ENCODE assay signal across 11 mouse cellular contexts in the genomic region with DNA sequence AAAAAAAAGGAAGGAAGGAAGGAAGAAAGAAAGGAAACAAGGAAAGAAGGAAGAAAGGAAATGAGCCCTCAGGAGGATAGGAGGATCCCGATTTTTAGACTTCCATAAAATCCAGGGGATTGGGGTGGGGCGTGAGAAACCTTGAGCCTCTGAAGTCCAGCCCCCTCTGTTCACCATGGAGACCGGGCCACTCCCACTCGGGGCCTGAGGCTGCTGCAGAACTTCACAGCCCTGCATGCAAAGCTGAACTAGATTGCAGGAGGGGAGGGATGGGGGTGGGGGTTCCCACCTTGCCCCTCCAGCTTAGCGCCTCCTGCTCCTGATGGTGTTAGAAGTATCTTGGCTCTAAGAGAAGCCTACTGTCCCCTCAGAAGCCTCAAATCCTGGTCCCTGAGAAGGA. TPM values are rescaled to one million over a fixed set of nuclear protein-coding genes. Genes with fewer than 3 reads are reported as not detected.
A peak's percentile ranks its signal among the peaks of the same experiment; 100 is the strongest.
DNase-seq lines count a peak whose midpoint lies in the region; ATAC-seq and TF ChIP-seq lines count a peak whose summit lies in the region.
"Had no signal": no experiment of that assay in that cellular context is flagged by ENCODE, and none has a peak within 500 bp of the region (broad histone marks: within the 10 kb centered on the region; RNA-seq: fewer than 3 reads in every experiment).

No protein-coding gene starts in this region.

- no peak overlapping the region for H3K27ac ChIP-seq in kidney, embryonic 16.5 days (ENCODE audit: low read length)
- H3K27ac ChIP-seq in ES-E14 (ENCODE audit: insufficient read depth, low read depth, low read length, poor library complexity, severe bottlenecking) = no peak overlapping the region
- no peak overlapping the region for H3K27ac ChIP-seq in heart, postnatal 0 days (ENCODE audit: low read depth)
- H3K27ac ChIP-seq in liver, postnatal 0 days (ENCODE audit: low read depth) = no peak overlapping the region

- H3K4me1 ChIP-seq in kidney, embryonic 16.5 days (ENCODE audit: insufficient read depth, low read length) = peaks cover 24% of the 10 kb centered on the region
- H3K4me1 ChIP-seq in ES-E14 (ENCODE audit: control insufficient read depth in 2 of 2, insufficient read depth in 2 of 2, low read length in 2 of 2, poor library complexity in 1 of 2) = peaks cover 3 to 8% of the 10 kb centered on the region in 2 experiments; a peak in 2 of 4 replicates
- no peaks in the 10 kb centered on the region for H3K4me1 ChIP-seq in heart, postnatal 0 days (ENCODE audit: control insufficient read depth, insufficient read depth)
- peaks cover 4% of the 10 kb centered on the region; the same call in 1 of the 2 replicates for H3K4me1 ChIP-seq in liver, postnatal 0 days (ENCODE audit: insufficient read depth)

- no peak overlapping the region for H3K4me3 ChIP-seq in kidney, embryonic 16.5 days (ENCODE audit: low read length)
- H3K4me3 ChIP-seq in ES-E14 (ENCODE audit: insufficient read depth in 1 of 2, low read depth in 1 of 2, low read length in 2 of 2, poor library complexity in 1 of 2, severe bottlenecking in 1 of 2) = no peak overlapping the region
- no peak overlapping the region for H3K4me3 ChIP-seq in heart, postnatal 0 days (ENCODE audit: low read depth, low read length)
- H3K4me3 ChIP-seq in liver, postnatal 0 days (ENCODE audit: low read depth, low read length) = no peak overlapping the region

- no peak for TF ChIP-seq CTCF in heart, postnatal 0 days (IDR thresholded peaks at IDR 0.05; ENCODE audit: low read depth)
- no peak for TF ChIP-seq CTCF in liver, postnatal 0 days (IDR thresholded peaks at IDR 0.05; ENCODE audit: low read depth)

- no peak for DNase-seq in kidney, adult 9 months
- peak; percentile 22 for DNase-seq in ES-E14 (ENCODE audit: low read depth, low spot score)
- peak; percentile 42 to 74 for DNase-seq in adrenal gland, postnatal 36 days
- no peak for DNase-seq in heart, postnatal 0 days (ENCODE audit: low spot score)
- no peak for DNase-seq in thymus, postnatal 36 days
- DNase-seq in left cerebral cortex, adult 8-10 months (ENCODE audit: low spot score in 2 of 2) = no peak
- no peak for DNase-seq in liver, postnatal 0 days
- DNase-seq: cerebellum, adult 18-20 months had no signal

- WGBS in kidney, embryonic 16.5 days = 6% methylated on average over 5 of the region's 5 CpGs
- 24% methylated on average over 5 of the region's 5 CpGs for WGBS in heart, postnatal 0 days
- WGBS in liver, postnatal 0 days (ENCODE audit: insufficient replicate concordance) = 32% methylated on average over 5 of the region's 5 CpGs

- in situ Hi-C loops in ES-E14 (cut with MboI; ENCODE audit: low sequenced_read_pairs in 2 of 2, unreplicated experiment in 2 of 2) = no loop called here

- H3K27me3 ChIP-seq in kidney, embryonic 16.5 days (ENCODE audit: insufficient read depth, low read length) = no peaks in the 10 kb centered on the region
- no peaks in the 10 kb centered on the region for H3K27me3 ChIP-seq in heart, postnatal 0 days (ENCODE audit: control insufficient read depth, insufficient read depth, low read length)
- H3K27me3 ChIP-seq in liver, postnatal 0 days (ENCODE audit: insufficient read depth, low read length) = no peaks in the 10 kb centered on the region

- no peak for TF ChIP-seq EP300 in heart, postnatal 0 days (IDR thresholded peaks at IDR 0.05; ENCODE audit: low read depth)
- TF ChIP-seq EP300 in liver, postnatal 0 days (IDR thresholded peaks at IDR 0.05; ENCODE audit: low read depth) = no peak

- 0 out of 2 replicates have a peak overlapping the region, but pooled peaks have one; percentile 33 for H3K9ac ChIP-seq in kidney, embryonic 16.5 days (replicated peaks; ENCODE audit: low read length)
- no peak overlapping the region for H3K9ac ChIP-seq in ES-E14 (ENCODE audit: insufficient read depth, low read depth, low read length, poor library complexity, severe bottlenecking)
- H3K9ac ChIP-seq in heart, postnatal 0 days (replicated peaks; ENCODE audit: low read depth, low read length) = no peak overlapping the region
- no peak overlapping the region for H3K9ac ChIP-seq in liver, postnatal 0 days (replicated peaks)

- H3K4me2 ChIP-seq in kidney, embryonic 16.5 days (replicated peaks; ENCODE audit: low read depth, low read length) = no peak overlapping the region
- H3K4me2 ChIP-seq in heart, postnatal 0 days (ENCODE audit: low read depth, low read length) = no peak overlapping the region
- no peak overlapping the region for H3K4me2 ChIP-seq in liver, postnatal 0 days (ENCODE audit: low read depth, low read length)

- ATAC-seq in kidney, embryonic 16.5 days (ENCODE audit: low FRiP score, low TSS enrichment) = peak; percentile 73; the same call in 1 of the 2 replicates
- ATAC-seq in heart, postnatal 0 days (ENCODE audit: insufficient read depth, low read depth) = 0 out of 2 replicates have a peak, but pooled peaks have one; percentile 37
- no peak for ATAC-seq in liver, postnatal 0 days

- no peaks in the 10 kb centered on the region for H3K36me3 ChIP-seq in kidney, embryonic 16.5 days (ENCODE audit: insufficient read depth, low read length)
- H3K36me3 ChIP-seq in ES-E14 (ENCODE audit: control insufficient read depth, insufficient read depth, low read length, poor library complexity, severe bottlenecking) = no peaks in the 10 kb centered on the region
- no peaks in the 10 kb centered on the region for H3K36me3 ChIP-seq in heart, postnatal 0 days (replicated peaks; ENCODE audit: control insufficient read depth, insufficient read depth, low read length)
- no peaks in the 10 kb centered on the region for H3K36me3 ChIP-seq in liver, postnatal 0 days (replicated peaks; ENCODE audit: insufficient read depth, low read length)

- H3K9me3 ChIP-seq in kidney, embryonic 16.5 days (ENCODE audit: low read length) = no peaks in the 10 kb centered on the region
- H3K9me3 ChIP-seq in ES-E14 (ENCODE audit: control insufficient read depth, insufficient read depth, low read depth, low read length) = no peaks in the 10 kb centered on the region
- no peaks in the 10 kb centered on the region for H3K9me3 ChIP-seq in heart, postnatal 0 days (replicated peaks; ENCODE audit: control insufficient read depth, low read length)
- no peaks in the 10 kb centered on the region for H3K9me3 ChIP-seq in liver, postnatal 0 days (ENCODE audit: low read length)

TF ChIP-seq in ES-E14, 5 proteins besides CTCF, POLR2A, EP300 and RAD21:
- TF ChIP-seq ZC3H11A (IDR thresholded peaks at IDR 0.05; ENCODE audit: borderline replicate concordance, low read depth, low read length) (no peak), ZNF384 (IDR thresholded peaks at IDR 0.05; ENCODE audit: low read depth, low read length) (no peak), MAFK (IDR thresholded peaks at IDR 0.05; ENCODE audit: insufficient read depth, low read depth, low read length) (no peak), HCFC1 (IDR thresholded peaks at IDR 0.05; ENCODE audit: borderline replicate concordance, insufficient read depth, low read length) (no peak), CHD2 (IDR thresholded peaks at IDR 0.05; ENCODE audit: low read depth, low read length) (no peak)
TF ChIP-seq in ES-E14: peak in this region for 0.

RNA-seq across cellular contexts. Expression of a gene that starts 1.0 kb away (rescaled TPM):
- polyA plus RNA-seq in kidney, embryonic 16.5 days (2015; fragmentation: Nextera tagmentation; extraction: Ambion mirVana) = 0.18 TPM in 1 of 2 replicates, not detected in the other
- total RNA-seq in ES-E14 (2012; rRNA removed) = 0.16 and 0.31 TPM in 2 replicates
- total RNA-seq in adrenal gland, postnatal 36 days (2021) = not detected
- total RNA-seq in heart, postnatal 0 days (2014; rRNA removed; ENCODE audit: low replicate concordance) = not detected in 2 replicates
- polyA plus RNA-seq in heart, postnatal 0 days (2015; fragmentation: Nextera tagmentation; extraction: Ambion mirVana) = not detected in 2 replicates
- total RNA-seq in left cerebral cortex, adult 8-10 months (2022) = not detected
- not detected in 2 replicates for polyA plus RNA-seq in liver, postnatal 0 days (2015; fragmentation: Nextera tagmentation; extraction: Ambion mirVana)
- polyA plus RNA-seq: heart, embryonic 16.5 days; small intestine, adult 2 months had no signal

RNA-seq across cellular contexts. Expression of a gene that starts 27.9 kb away (rescaled TPM):
- polyA plus RNA-seq in kidney, embryonic 16.5 days (2015; fragmentation: Nextera tagmentation; extraction: Ambion mirVana) = 8.3 and 9.0 TPM in 2 replicates
- total RNA-seq in ES-E14 (2012; rRNA removed) = 0.63 and 0.89 TPM in 2 replicates
- total RNA-seq in adrenal gland, postnatal 36 days (2021) = 1 to 10 TPM; 1.7 TPM
- total RNA-seq in heart, postnatal 0 days (2014; rRNA removed; ENCODE audit: low replicate concordance) = 2.0 and 2.4 TPM in 2 replicates
- polyA plus RNA-seq in heart, postnatal 0 days (2015; fragmentation: Nextera tagmentation; extraction: Ambion mirVana) = 2.1 and 2.5 TPM in 2 replicates
- 1 to 10 TPM; 3.3 to 4.4 (median 4.1) TPM for total RNA-seq in left cerebral cortex, adult 8-10 months (2022)
- polyA plus RNA-seq in liver, postnatal 0 days (2015; fragmentation: Nextera tagmentation; extraction: Ambion mirVana) = 0.64 and 0.67 TPM in 2 replicates

RNA-seq across cellular contexts. Expression of a gene that starts 49.4 kb away (rescaled TPM):
- polyA plus RNA-seq in kidney, embryonic 16.5 days (2015; fragmentation: Nextera tagmentation; extraction: Ambion mirVana) = 31.0 and 34.5 TPM in 2 replicates
- total RNA-seq in ES-E14 (2012; rRNA removed) = 0.18 and 0.32 TPM in 2 replicates
- total RNA-seq in adrenal gland, postnatal 36 days (2021) = 10 to 100 TPM; 16.9 to 23.7 TPM
- total RNA-seq in heart, postnatal 0 days (2014; rRNA removed; ENCODE audit: low replicate concordance) = 14.0 and 22.4 TPM in 2 replicates
- polyA plus RNA-seq in heart, postnatal 0 days (2015; fragmentation: Nextera tagmentation; extraction: Ambion mirVana) = 12.8 and 15.6 TPM in 2 replicates
- total RNA-seq in left cerebral cortex, adult 8-10 months (2022) = 1 to 10 TPM; 1.6 to 3.0 (median 1.9) TPM
- polyA plus RNA-seq in liver, postnatal 0 days (2015; fragmentation: Nextera tagmentation; extraction: Ambion mirVana) = 167 and 193 TPM in 2 replicates

Comparison
In these comparisons a context has a peak if more than half of its experiments do, and no peak if none do; other contexts are left out.
1. DNase-seq: peak in ES-E14 (single experiment) and adrenal gland, postnatal 36 days (2 of 2); none in kidney, adult 9 months (single experiment), heart, postnatal 0 days (single experiment), thymus, postnatal 36 days (0 of 2), left cerebral cortex, adult 8-10 months (0 of 2) and liver, postnatal 0 days (single experiment).